Mouse (Mus musculus): ENCODE measurements around the gene Tmprss6. TPM values are rescaled to one million over a fixed set of nuclear protein-coding genes. Genes with fewer than 3 reads are reported as not detected.

Gene Tmprss6
- total and polyA plus RNA-seq, 3 experiments = 0.11 TPM; not detected in 2

- ATAC-seq (ENCODE audit: extremely low read depth, insufficient number of reproducible peaks, low FRiP score, poor library complexity, severe bottlenecking) (no peak), DNase-seq (ENCODE audit: low spot score) (peak; percentile 70)
- TF ChIP-seq CTCF (IDR thresholded peaks at IDR 0.05; ENCODE audit: low read depth, low read length) (peak; percentile 77), POLR2AphosphoS5 (IDR thresholded peaks at IDR 0.05; ENCODE audit: insufficient replicate concordance, low read depth, low read length) (no peak)
- Histone ChIP-seq H3K9me3 (replicated peaks) (no peaks in the 10 kb centered on the region), H3K4me3 (ENCODE audit: low read depth, low read length) (peak overlapping the region; percentile 39; the same call in 1 of the 2 replicates), H3K4me1 (ENCODE audit: insufficient read depth, low read depth, low read length) (peaks cover 55% of the 10 kb centered on the region), H3K27me3 (ENCODE audit: insufficient read depth, low read length) (peaks cover 41% of the 10 kb centered on the region), H3K36me3 (replicated peaks) (no peaks in the 10 kb centered on the region)
Observed at GRCm38 (mm10) chr15:78447746-78448535, 20.5 kb downstream of the Tmprss6 start.

- no peak for TF ChIP-seq TAL1 (conservative IDR thresholded peaks at IDR 0.05; ENCODE audit: low read depth, low read length)
- TF ChIP-seq GATA1 (IDR thresholded peaks at IDR 0.05; ENCODE audit: borderline replicate concordance, low read length) = no peak
- no peak for TF ChIP-seq POLR2AphosphoS5 (IDR thresholded peaks at IDR 0.05; ENCODE audit: insufficient replicate concordance, low read depth, low read length)
- ATAC-seq (ENCODE audit: extremely low read depth, insufficient number of reproducible peaks, low FRiP score, poor library complexity, severe bottlenecking) (no peak), DNase-seq (ENCODE audit: low spot score) (no peak)
- Histone ChIP-seq H3K4me1 (ENCODE audit: insufficient read depth, low read depth, low read length) (peaks cover 47% of the 10 kb centered on the region), H3K9me3 (replicated peaks) (no peaks in the 10 kb centered on the region), H3K36me3 (replicated peaks) (no peaks in the 10 kb centered on the region), H3K27me3 (ENCODE audit: insufficient read depth, low read length) (peaks cover 41% of the 10 kb centered on the region), H3K4me3 (ENCODE audit: low read depth, low read length) (no peak overlapping the region)
Observed at GRCm38 (mm10) chr15:78447121-78447520, 21.3 kb downstream of the Tmprss6 start.

DNA sequence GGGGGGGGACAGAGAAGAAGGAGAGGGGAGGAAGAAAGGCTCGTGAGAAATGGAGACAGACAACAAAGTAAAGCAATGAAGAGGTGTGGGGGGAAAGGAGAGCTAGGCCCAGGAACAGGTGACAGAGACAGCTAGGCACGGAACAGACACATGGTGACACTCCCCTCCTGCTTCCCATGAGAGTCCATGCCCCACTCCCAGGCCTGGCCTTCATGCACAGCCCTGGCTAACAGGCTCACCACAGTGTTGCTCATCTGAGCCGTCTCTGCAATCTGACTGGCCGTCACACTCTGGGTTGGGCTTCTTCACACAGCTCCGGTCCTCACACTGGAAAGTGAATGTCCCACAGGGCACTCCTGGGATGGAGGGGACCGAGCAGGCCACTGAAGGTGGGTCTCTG, 24.6 kb downstream of the Tmprss6 start:
- Histone ChIP-seq H3K4me3 (ENCODE audit: low read depth, low read length) (no peak overlapping the region), H3K4me1 (ENCODE audit: insufficient read depth, low read depth, low read length) (peaks cover 22% of the 10 kb centered on the region), H3K36me3 (replicated peaks) (no peaks in the 10 kb centered on the region), H3K27me3 (ENCODE audit: insufficient read depth, low read length) (peaks cover 68% of the 10 kb centered on the region), H3K9me3 (replicated peaks) (no peaks in the 10 kb centered on the region)
- TF ChIP-seq CTCF (IDR thresholded peaks at IDR 0.05; ENCODE audit: low read depth, low read length) = no peak
- TF ChIP-seq GATA2 (IDR thresholded peaks at IDR 0.05; ENCODE audit: borderline replicate concordance, low read depth, low read length) = no peak
- TF ChIP-seq TAL1 (conservative IDR thresholded peaks at IDR 0.05; ENCODE audit: low read depth, low read length) = no peak
- no peak for TF ChIP-seq GATA1 (IDR thresholded peaks at IDR 0.05; ENCODE audit: borderline replicate concordance, low read length)
- no peak for TF ChIP-seq POLR2AphosphoS5 (IDR thresholded peaks at IDR 0.05; ENCODE audit: insufficient replicate concordance, low read depth, low read length)
- ATAC-seq (ENCODE audit: extremely low read depth, insufficient number of reproducible peaks, low FRiP score, poor library complexity, severe bottlenecking) = no peak
- no peak for DNase-seq (ENCODE audit: low spot score)

DNA sequence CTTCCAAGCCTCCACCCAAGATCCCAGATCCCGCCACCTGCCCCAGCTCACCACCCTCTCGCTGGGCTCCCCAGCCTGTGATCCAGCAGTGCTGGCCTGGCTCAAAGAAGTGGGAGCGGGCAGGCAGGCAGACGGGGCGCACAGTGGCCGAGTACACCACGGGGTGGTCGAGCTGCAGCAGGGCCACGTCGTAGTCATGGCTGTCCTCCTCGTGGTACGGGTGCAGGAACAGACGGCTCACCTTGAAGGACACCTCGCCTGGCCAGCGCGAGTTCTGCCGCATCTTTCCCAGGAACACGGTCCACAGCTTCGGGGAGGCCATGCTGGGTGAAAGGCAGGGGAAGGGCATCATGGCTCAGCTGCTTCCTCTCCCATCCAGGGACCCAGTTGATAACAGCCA, 26.2 kb downstream of the Tmprss6 start:
- Histone ChIP-seq H3K27me3 (ENCODE audit: insufficient read depth, low read length) (peaks cover 84% of the 10 kb centered on the region), H3K36me3 (replicated peaks) (no peaks in the 10 kb centered on the region), H3K4me1 (ENCODE audit: insufficient read depth, low read depth, low read length) (peaks cover 18% of the 10 kb centered on the region), H3K4me3 (ENCODE audit: low read depth, low read length) (peak overlapping the region; percentile 33; the same call in 1 of the 2 replicates), H3K9me3 (replicated peaks) (no peaks in the 10 kb centered on the region)
- TF ChIP-seq TAL1 (conservative IDR thresholded peaks at IDR 0.05; ENCODE audit: low read depth, low read length) (no peak), GATA2 (IDR thresholded peaks at IDR 0.05; ENCODE audit: borderline replicate concordance, low read depth, low read length) (no peak), GATA1 (IDR thresholded peaks at IDR 0.05; ENCODE audit: borderline replicate concordance, low read length) (no peak), CTCF (IDR thresholded peaks at IDR 0.05; ENCODE audit: low read depth, low read length) (no peak), POLR2AphosphoS5 (IDR thresholded peaks at IDR 0.05; ENCODE audit: insufficient replicate concordance, low read depth, low read length) (no peak)
- ATAC-seq (ENCODE audit: extremely low read depth, insufficient number of reproducible peaks, low FRiP score, poor library complexity, severe bottlenecking) = no peak
- DNase-seq (ENCODE audit: low spot score) = no peak

- Histone ChIP-seq H3K9me3 (replicated peaks) (no peaks in the 10 kb centered on the region), H3K27me3 (ENCODE audit: insufficient read depth, low read length) (peaks cover 96% of the 10 kb centered on the region), H3K4me3 (ENCODE audit: low read depth, low read length) (no peak overlapping the region), H3K4me1 (ENCODE audit: insufficient read depth, low read depth, low read length) (peaks cover 37% of the 10 kb centered on the region), H3K36me3 (replicated peaks) (no peaks in the 10 kb centered on the region)
- no peak for ATAC-seq (ENCODE audit: extremely low read depth, insufficient number of reproducible peaks, low FRiP score, poor library complexity, severe bottlenecking)
- no peak for DNase-seq (ENCODE audit: low spot score)
- TF ChIP-seq CTCF (IDR thresholded peaks at IDR 0.05; ENCODE audit: low read depth, low read length) (no peak), TAL1 (conservative IDR thresholded peaks at IDR 0.05; ENCODE audit: low read depth, low read length) (no peak), GATA1 (IDR thresholded peaks at IDR 0.05; ENCODE audit: borderline replicate concordance, low read length) (no peak), GATA2 (IDR thresholded peaks at IDR 0.05; ENCODE audit: borderline replicate concordance, low read depth, low read length) (no peak), POLR2AphosphoS5 (IDR thresholded peaks at IDR 0.05; ENCODE audit: insufficient replicate concordance, low read depth, low read length) (no peak)
Observed at GRCm38 (mm10) chr15:78438973-78439372, 29.5 kb downstream of the Tmprss6 start.

- TF ChIP-seq TAL1 (conservative IDR thresholded peaks at IDR 0.05; ENCODE audit: low read depth, low read length) (no peak), POLR2AphosphoS5 (IDR thresholded peaks at IDR 0.05; ENCODE audit: insufficient replicate concordance, low read depth, low read length) (no peak), CTCF (IDR thresholded peaks at IDR 0.05; ENCODE audit: low read depth, low read length) (no peak), GATA2 (IDR thresholded peaks at IDR 0.05; ENCODE audit: borderline replicate concordance, low read depth, low read length) (no peak), GATA1 (IDR thresholded peaks at IDR 0.05; ENCODE audit: borderline replicate concordance, low read length) (no peak)
- H3K4me1 ChIP-seq (ENCODE audit: insufficient read depth, low read depth, low read length) = peaks cover 35% of the 10 kb centered on the region
- no peak for ATAC-seq (ENCODE audit: extremely low read depth, insufficient number of reproducible peaks, low FRiP score, poor library complexity, severe bottlenecking)
- peaks cover 96% of the 10 kb centered on the region for H3K27me3 ChIP-seq (ENCODE audit: insufficient read depth, low read length)
- no peak overlapping the region for H3K4me3 ChIP-seq (ENCODE audit: low read depth, low read length)
- DNase-seq (ENCODE audit: low spot score) = no peak
- no peaks in the 10 kb centered on the region for H3K9me3 ChIP-seq (replicated peaks)
- no peaks in the 10 kb centered on the region for H3K36me3 ChIP-seq (replicated peaks)
Observed at GRCm38 (mm10) chr15:78438505-78438904, 29.9 kb downstream of the Tmprss6 start.

Data from G1E (cell line).